Mouse (Mus musculus) ZHBTc4 (cell line): ENCODE measurements around the gene Abhd18.
"Not testable (repeated sequence)": the region's sequence is repeated elsewhere in the genome, so short reads cannot be mapped to it uniquely, and the experiment has no call there.

Experiments
- DNase-seq: peaks from one replicate; pipeline ENCODE4 v3.0.0-alpha.2; 2011; ENCODE audit warnings: low read depth, low spot score

Gene Abhd18

DNA sequence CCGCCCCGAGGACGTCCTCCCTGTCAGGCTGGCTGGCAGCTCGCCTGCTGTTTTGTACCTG, at the start of gene Abhd18:
TSS of gene Abhd18 (plus strand) at position 14 of the 61 bp plus-strand sequence.
- DNase-seq: not testable (repeated sequence)

DNA sequence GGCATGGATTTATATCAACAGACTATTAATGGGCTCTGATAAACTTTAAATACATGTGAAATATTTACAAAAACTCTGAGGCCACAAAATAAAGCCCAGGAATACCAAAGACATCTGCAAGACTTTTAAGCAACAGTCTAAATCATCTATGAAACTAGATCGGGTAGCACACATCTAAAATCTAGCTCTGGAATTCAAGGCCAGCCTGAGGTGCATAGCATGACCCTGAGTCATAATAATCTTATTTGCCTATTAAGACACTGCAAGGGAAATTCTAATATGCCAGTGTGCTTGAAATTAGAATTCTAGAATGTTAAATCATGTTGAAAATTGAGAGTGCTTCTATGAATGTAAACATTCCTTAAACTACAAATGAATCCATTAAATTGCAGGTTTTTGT, 48.7 kb upstream of the Abhd18 start:
- no peak for DNase-seq

DNA sequence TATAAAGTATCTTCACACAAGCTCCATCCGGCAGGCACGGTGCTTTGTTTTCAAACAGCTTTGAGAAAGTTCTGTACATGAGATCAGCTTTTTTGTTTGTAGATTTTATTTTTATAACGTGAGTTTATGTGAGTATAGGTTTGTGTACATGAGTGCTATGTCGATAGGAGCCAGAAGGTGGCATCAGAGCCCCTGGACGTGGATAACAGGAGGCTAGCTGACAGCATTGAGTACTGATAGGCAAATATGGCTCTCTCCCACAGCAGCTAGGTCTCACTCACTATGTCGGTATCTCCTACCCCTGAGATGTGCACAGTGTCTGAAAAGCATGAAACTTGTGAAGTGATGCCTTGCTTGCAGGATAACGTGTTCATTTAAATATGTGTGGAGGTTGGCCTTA, 48.3 kb upstream of the Abhd18 start:
- peak; percentile 75 for DNase-seq

DNA sequence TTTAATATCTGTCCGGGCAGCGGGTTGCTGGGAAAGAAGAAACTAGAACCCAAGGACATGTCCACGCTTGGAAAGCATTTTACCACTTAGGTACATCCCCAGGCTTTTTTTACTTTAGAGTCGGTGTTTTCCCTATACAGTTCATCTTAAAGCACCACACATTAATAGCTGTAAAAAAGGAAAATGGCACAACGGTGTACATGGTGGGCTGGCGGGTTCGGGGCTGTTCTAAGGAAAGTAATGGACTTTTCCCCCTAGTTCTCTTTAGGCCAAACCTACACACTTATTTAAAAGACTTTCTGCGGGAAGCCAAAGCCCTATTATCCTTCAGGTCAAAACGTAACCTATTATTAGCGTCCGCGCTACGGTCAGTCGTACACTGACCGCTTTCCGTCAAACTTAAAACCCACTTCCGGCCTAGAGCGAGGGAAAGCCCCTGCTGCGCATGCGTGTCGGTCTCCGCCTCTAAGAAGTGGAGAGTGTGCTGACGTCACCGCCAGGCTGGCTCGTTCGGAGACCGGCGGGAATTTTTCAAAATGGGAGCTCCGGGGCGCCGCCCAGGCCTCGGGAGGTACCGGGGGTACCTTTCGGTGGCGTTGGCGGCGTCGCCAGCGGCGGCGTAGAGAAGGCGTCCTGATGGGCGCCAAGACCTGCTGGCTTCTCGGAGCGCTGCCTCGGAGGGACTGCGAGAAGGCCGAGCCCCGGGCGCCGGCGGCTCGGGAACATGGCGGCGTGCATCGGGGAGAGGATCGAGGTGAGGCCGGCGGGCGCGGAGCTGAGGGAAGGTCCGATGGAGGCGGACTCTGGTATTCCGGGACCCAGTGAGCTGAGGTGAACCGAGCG, 47.0 kb upstream of the Abhd18 start, which contains the start of gene Plk4:
TSS of gene Plk4 (plus strand) at position 490 of the 843 bp plus-strand sequence.
- DNase-seq: peak; percentile 96

DNA sequence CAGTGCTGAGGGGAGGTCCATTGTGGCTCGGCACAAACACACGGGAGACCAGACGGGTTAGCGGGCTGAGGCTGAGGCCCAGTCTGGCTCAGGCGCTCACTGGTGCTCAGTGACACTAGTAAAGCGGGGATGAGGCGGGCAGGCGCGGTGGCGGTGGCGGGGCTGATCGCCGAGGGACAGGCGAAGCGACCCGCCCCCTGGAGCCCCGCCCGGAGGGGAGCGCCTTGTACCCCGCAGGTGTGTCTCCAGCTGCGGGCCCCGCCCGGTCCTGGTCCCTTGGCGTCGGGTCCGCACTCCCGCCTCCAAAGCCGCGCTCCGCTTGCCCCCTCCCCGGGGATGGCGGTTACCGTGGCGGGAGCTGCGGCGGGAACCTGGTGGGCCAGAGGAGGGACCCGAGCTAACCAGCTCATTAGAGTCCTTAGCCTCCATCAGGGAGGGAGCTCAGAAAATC, 46.4 kb upstream of the Abhd18 start:
- DNase-seq: peak; percentile 81

DNA sequence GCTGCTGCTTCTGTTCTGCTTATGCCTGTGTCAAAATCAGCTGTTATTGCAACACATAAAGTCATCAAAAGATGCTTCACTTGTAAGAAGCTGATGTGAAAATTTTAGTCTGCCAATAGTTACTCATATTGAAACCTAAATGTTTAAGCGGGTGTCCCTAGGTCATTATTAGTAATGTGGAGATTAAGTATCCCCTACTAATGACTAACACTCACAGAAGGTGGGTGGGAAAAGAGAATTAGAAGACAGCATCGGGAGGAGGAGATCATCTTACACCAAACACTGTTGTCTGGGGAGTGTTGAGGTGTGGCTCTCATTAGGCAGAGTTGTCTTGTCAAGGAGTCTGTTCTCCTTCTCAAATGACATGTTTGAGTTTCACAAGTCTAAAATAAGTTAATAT, 39.9 kb upstream of the Abhd18 start:
- no peak for DNase-seq

DNA sequence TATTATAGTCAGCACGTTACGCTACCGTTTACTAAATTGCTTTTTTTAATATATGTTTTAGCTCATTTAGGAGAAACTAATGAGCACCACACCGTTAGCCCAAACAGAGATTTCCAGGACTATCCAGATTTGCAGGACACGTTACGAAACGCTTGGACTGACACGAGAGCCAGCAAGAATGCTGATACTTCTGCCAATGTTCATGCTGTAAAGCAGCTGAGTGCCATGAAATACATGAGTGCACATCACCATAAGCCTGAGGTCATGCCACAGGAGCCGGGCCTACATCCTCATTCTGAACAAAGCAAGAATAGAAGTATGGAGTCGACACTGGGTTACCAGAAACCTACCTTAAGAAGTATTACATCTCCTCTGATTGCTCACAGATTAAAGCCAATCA, 38.1 kb upstream of the Abhd18 start:
- DNase-seq: no peak

DNA sequence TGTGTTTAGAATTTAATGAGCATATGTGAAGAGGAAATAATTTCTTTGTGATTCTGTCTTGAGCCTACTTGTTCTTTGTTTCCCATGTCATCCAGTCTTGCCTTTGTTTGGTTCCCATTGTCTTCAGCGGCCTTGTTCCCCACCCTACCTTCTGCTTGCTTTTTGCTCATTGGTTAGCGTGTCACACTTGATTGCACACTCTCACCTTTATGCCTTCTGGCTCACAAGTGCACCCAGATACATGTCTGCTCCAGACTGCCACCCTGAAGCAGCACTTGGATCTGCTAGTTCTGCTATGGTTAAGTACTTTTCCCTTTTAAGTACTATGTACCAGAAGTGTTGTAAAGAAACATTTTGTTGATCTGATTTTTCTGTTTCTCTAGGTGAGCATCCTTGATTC, 36.9 kb upstream of the Abhd18 start:
- DNase-seq: peak; percentile 19

DNA sequence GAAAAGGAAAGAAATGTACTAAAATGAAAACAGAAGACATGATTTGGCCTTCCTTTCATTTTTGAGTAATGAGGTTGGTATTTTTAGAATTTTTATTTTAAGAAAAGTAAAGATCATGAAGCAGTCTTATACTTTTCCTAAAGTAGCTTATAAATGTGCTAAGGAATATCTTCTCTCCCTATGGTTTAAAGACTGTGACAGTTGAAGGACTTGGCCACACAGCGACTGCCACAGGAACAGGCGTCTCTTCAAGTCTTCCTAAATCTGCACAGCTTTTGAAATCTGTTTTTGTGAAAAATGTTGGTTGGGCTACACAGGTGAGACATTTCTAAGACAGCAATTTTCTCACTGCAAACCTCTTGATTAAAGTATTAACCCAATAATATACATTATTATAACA, 33.5 kb upstream of the Abhd18 start:
- no peak for DNase-seq

DNA sequence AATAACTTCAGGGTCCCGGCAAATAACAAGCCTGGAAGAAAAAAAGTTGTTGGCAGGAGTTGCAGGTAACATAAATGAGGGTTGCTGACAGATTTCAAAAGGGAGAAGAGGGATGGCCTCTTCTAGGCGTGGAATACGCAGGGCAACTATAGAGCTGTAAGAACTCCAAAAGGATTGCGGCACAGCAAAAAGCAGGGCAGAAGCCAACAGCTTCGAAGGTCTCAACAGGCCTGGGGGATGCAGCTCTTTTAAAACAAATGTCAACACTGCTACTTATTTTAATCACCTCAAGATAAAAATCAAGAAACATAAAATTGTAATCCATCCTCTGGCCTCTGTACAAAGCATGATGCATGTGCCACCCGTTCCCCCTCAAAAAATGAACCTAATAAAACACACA, 1.2 kb upstream of the Abhd18 start:
- not testable (repeated sequence) for DNase-seq

DNA sequence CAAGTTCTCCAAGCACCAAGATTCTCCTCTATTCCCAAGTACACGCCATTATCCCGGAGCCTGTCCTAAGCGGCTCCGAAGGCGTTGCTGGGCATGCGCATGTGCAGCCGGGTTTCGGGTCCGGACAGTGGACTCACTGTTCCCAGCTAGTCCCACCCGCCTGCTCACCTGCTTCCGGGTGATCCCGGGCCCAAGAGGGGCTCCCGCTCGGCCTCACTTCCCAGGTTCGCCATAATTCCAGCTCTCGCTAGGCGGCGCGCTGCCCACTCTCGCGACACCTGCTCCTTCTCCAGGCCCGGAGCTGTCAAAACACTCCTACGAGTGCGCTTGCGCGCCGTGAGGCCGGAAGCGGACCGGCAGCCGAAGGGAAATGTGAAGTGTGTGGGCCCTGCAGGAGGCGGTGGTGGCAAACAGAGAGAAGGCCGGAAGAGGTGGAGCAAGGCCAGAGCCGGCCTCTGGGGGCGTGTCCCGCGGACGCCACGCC, 255 bp upstream of the Abhd18 start, which contains the start of gene Mfsd8:
TSS of gene Mfsd8 (minus strand) at position 414 of the 484 bp plus-strand sequence.
- peak; percentile 99 for DNase-seq

DNA sequence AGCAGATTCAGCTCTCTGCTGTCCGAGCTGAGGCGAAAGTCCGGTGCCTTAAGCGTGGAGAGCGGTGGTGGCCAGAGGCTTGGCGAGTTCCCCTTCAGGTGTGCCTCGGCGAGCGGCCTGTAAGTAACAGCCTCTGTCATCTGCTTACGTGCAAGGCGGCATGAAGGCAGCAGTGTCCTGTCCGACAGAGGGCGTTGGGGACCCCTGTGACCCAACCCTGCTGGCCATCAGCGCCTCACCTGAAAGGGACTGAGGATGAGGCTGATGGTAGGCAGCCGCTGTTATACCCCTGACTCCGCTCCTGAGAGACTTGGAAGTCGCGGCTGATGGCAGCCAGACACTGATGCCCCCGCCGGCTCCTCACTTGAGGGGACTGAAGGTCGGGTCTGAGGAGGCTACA, 248 bp downstream of the Abhd18 start:
- peak; percentile 33 for DNase-seq

DNA sequence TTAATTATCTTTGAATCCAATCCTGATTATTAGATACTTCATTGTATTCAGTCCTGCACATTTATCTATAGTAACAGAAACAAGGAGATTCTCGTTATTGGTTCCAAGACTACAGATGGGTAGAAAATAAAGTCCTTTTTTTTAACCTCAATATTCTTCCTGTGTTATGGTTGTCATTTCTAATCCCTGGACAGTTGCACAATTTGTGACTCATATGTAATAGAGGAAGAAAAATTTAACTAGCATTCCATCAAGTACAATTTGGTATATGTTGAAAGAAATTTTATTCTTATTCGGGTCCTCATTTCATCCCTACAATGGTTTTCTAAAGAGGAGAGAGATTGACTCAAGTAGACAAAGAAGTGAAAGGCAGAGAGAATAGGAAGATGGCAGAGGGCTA, 1.2 kb downstream of the Abhd18 start:
- not testable (repeated sequence) for DNase-seq

DNA sequence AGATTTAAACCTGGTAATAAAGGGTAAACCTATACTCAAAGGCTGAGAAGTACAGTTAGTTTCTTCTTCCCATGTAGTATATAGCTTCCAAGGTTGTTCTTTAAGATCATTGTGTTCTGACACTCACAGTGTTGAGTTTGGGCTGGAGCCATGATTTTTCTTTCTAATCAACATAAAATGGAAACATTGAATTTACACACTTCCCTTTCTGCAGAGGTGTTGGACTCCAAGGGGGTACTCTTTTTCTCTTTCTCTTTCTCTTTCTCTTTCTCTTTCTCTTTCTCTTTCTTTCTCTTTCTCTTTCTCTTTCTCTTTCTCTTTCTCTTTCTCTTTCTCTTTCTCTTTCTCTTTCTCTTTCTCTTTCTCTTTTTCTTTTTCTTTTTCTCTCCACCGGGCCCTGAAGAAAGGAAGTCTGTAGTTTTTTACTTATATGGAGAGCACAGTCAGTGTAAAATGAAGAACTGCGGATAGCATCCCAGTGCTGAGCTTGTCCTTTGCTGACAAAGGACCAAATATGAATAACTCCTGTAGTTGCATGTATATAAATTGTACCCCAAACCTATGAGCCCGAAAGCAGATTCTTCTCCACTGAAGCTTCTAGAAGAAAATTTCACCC, 6.5 kb downstream of the Abhd18 start:
- DNase-seq: not testable (repeated sequence)

DNA sequence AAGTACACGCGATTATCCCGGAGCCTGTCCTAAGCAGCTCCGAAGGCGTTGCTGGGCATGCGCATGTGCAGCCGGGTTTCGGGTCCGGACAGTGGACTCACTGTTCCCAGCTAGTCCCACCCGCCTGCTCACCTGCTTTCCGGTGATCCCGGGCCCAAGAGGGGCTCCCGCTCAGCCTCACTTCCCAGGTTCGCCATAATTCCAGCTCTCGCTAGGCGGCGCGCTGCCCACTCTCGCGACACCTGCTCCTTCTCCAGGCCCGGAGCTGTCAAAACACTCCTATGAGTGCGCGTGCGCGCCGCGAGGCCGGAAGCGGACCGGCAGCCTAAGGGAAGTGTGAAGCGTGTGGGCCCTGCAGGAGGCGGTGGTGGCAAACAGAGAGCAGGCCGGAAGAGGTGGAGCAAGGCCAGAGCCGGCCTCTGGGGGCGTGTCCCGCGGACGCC, 47.1 kb downstream of the Abhd18 start:
- peak; percentile 99 for DNase-seq

DNA sequence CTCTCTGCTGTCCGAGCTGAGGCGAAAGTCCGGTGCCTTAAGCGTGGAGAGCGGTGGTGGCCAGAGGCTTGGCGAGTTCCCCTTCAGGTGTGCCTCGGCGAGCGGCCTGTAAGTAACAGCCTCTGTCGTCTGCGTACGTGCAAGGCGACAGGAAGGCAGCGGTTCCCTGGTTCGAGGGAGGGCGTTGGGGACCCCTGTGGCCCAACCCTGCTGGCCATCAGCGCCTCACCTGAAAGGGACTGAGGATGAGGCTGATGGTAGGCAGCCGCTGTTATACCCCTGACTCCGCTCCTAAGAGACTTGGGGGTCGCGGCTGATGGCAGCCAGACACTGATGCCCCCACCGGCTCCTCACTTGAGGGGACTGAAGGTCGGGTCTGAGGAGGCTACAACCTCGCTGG, 47.6 kb downstream of the Abhd18 start:
- peak; percentile 21 for DNase-seq

DNA sequence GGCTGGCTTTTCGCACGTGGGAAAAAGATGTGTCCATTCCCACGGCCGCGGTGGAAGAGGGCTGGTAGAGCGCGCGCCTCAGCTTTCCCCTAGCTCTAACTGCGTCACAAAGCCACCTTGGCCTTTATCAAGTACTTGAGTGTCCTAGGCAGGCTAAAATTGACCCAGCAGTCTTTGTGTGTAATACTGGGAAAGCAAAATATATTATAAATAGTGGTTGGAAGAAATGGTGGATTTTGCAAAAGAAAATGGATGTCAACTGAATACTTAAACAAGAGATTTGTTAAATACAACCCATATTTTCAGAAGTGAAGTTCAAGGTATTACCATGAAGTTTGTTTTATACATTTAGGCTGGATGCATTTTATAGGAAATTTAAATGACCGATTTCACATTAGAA, 55.7 kb downstream of the Abhd18 start, which contains the start of gene 1700034I23Rik:
TSS of gene 1700034I23Rik (minus strand) at position 101 of the 400 bp plus-strand sequence.
- DNase-seq: not testable (repeated sequence)

DNA sequence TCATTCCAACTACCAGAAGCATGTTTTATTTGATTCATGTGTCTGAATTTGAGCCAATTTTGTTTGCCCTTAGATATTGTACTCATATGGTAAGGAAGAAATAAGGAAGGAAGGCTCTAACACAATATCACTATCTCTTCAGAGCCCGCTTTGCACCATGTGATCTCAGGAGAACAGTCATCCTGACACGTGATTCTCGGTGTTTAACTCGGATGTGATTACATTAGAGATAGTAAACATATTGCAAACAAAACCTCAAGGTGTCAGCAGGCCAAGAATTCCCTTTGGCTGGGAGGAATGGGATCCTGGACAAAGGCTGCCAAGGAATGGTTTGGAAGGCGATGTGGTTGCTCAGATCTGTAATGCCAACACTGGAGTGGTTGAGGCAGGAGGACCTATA, 91.4 kb downstream of the Abhd18 start:
- DNase-seq: no peak

DNA sequence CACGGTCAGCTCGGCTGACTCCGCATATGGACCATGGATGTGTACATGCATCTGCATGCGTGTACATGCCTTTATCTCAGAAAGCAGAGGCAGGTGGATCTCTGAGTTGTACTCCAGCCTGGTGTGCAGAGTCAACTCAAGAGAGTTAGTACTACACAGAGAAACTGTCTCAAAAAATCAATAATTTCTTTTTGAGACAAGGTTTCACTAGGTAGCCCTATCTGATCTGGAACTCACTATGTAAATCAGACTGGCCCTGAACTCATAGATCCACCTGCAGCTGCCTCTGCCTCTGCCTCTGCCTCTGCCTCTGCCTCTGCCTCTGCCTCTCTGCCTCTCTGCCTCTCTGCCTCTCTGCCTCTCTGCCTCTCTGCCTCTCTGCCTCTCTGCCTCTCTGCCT, 91.8 kb downstream of the Abhd18 start:
- DNase-seq: no peak

DNA sequence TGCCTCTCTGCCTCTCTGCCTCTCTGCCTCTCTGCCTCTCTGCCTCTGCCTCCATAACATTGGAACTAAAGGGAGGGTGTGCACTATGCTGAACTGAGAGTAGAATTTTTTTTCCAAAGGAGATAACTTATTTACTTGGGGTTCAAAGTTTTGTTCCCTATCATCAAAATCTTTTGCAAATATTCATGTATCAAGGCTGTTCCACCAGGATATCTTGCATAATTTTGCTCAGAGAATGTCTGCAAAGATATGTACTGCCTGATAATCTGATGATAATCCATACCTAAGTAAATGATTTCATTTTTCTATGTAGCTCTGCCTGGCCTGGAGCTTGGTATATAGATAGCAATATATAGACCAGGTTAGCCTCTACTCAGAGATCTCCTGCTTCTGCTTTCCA, 92.2 kb downstream of the Abhd18 start:
- no peak for DNase-seq

DNA sequence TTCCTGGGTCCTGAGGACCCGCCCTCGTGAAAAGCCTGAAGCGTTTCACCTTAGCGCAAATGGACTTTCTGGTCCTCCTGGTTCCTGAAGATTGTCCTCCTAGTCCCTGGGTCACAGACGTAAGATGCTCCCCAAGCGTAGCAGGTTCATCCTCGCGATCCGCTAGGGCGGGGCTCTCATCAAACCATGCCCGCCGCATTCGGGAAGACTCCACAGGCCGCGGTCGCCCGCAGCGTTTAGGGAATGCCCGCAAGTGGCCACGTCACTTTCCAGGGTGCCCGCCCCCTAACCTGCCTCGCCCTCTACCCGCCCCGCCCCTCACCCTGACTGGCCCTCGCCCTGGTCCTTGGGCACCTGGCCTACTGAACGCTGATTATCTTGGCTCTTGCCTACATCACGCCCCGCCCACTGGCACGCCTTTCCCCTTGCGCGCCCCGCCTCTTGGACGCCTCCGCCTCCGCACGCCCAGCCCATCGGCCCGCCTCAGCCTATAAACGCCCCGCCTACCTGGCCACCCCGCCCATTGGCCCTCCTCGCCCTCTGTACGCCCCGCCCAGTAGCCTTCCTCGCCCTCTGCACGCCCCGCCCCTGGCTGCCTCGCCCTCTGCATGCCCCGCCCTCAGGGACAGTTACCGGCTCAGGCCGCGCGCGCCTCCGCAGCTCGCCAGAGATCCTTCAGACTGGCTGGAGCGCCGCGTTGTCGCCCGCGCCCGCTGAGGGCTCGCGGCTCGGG, 102.6 kb downstream of the Abhd18 start, which contains the start of gene Larp1b:
TSS of gene Larp1b (plus strand) at position 659 of the 733 bp plus-strand sequence.
- DNase-seq: peak; percentile 97

DNA sequence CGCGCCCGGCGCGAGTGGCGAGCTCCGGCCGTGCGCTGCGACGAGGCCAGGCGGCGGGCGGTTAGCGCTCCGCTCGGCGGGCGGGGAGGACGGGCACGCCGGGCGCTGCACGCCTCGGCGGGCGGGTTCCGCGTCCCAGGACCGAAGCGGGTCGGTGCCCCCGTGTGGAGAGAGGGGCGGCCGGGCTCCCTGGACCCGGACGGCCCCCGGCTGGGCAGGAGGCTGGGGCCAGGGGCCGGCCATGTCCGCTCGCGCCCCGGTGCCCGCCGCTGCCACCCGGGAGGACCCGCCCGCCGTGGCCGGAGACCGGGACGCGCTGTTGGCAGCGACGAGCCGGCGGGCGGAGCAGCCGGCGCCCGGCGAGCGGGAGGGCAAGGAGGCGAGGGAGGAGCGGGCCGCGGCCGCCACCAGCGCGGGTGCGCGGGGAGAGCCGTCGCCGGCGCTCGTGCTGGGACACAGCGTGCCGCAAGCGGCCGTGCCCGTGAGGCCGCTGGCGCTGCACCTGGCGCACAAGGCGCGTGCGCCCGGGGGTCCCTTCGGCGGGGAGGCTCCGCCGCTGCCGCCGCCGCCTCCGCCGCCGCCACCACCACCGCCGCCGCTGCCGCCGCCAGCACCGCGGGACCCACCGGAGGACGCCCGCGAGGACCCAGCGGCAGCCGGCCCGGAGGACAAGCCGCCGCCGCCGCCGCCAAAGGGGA, 103.3 kb downstream of the Abhd18 start:
- DNase-seq: peak; percentile 62
